Mouse (Mus musculus) heart, postnatal 4 days (tissue): ENCODE data around the gene A330070K13Rik. TPM values are rescaled to one million over a fixed set of nuclear protein-coding genes. Genes with fewer than 3 reads are reported as not detected.

Experiments
- DNase-seq: peaks from one replicate; pipeline ENCODE4 v3.0.0; 2021
- total RNA-seq, 2 experiments: library from RNA; stranded (reverse); gene quantifications; 2 replicates each; pipeline ENCODE4 v1.2.3; 2021

Gene A330070K13Rik
- total RNA-seq, 2 experiments from 2014 or later = not detected

GRCm38 (mm10) chr5:130329889-130330288 is 54.5 kb downstream of the A330070K13Rik start:
- DNase-seq = no peak

Other genes with a start within 250 kb of the A330070K13Rik start
- gene Kctd7, start 239.8 kb downstream of the A330070K13Rik start, total RNA-seq = 1 to 10 TPM; 4.4 to 4.6 TPM
- 10 to 100 TPM; 19.4 to 23.5 TPM for gene Rabgef1, start 212.8 kb downstream of the A330070K13Rik start, total RNA-seq
- 10 to 100 TPM; 39.1 to 40.9 TPM for gene Tmem248, start 167.6 kb downstream of the A330070K13Rik start, total RNA-seq
- 10 to 100 TPM; 45.6 to 46.4 TPM for gene Sbds, start 129.1 kb downstream of the A330070K13Rik start, total RNA-seq
- gene Tyw1, start 129.0 kb downstream of the A330070K13Rik start, total RNA-seq = 10 to 100 TPM in 1 of 2 experiments, 1 to 10 TPM in 1; 9.6 to 11.4 TPM
- gene Caln1, start 15.2 kb downstream of the A330070K13Rik start, total RNA-seq = not detected